Mouse (Mus musculus) frontal cortex, adult 2 months (tissue): ENCODE measurements around the gene Sh3tc1. TPM values are rescaled to one million over a fixed set of nuclear protein-coding genes. Genes with fewer than 3 reads are reported as not detected.

Source experiments
- DNase-seq, 2 experiments: peaks; one replicate each; pipeline ENCODE4 v3.0.0; 2022; ENCODE audit warnings: low spot score in 1 of 2; ENCODE audit errors: extremely low spot score in 1 of 2
- polyA plus RNA-seq: library from polyadenylated mRNA; depleted of rRNA; stranded (reverse); fragments of >200 nt; gene quantifications from 2 replicates; pipeline ENCODE4 v1.2.3, GENCODE M21; 2012; rRNA removed

The Sh3tc1 gene
- polyA plus RNA-seq = 1.1 and 1.6 TPM in 2 replicates

- DNase-seq = no peak
These were observed at the start of gene Sh3tc1 for GRCm38 (mm10) chr5:35739536-35740278. Gene Sh3tc1, minus strand, starts transcription at chr5:35739987.

GRCm38 (mm10) chr5:35788719-35789118 lies 48.9 kb upstream of the Sh3tc1 start:
- no peak for DNase-seq

- peak; percentile 63 to 80 for DNase-seq
These were observed 48.1 kb upstream of the Sh3tc1 start for GRCm38 (mm10) chr5:35787847-35788246.

- no peak for DNase-seq
These were observed 46.1 kb upstream of the Sh3tc1 start for GRCm38 (mm10) chr5:35785853-35786252.

DNA sequence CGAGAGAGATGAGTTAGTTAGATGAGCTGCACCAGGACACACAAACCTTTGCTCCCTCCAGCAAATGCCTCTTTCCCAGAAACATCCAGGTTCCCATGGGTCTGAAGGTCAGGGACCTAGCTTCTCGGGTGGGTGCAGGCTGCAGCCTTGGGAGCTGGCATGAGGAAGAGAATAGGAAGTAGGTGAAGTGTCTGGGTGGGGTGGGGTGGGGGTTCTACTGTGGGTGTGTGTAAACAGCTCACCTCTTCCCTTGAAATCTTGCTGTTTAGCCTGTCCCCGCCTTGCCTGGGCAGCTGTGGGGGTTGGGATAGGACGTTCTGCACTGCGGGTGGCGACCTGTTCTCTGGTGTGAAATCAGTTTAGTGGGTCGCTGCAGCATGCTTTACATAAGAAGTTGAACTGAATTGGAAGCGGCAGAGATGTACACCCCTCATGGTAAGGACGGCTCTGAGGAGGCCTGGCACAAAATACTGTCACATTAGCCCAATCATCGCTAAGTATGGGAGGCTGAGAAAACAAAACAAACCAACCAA lies 42.9 kb upstream of the Sh3tc1 start:
- DNase-seq = no peak

- DNase-seq = no peak
These were observed 41.3 kb upstream of the Sh3tc1 start for GRCm38 (mm10) chr5:35781116-35781515.

- DNase-seq = no peak
These were observed 34.3 kb upstream of the Sh3tc1 start for GRCm38 (mm10) chr5:35774137-35774424.

GRCm38 (mm10) chr5:35773274-35774136 lies 33.7 kb upstream of the Sh3tc1 start:
- no peak for DNase-seq

DNA sequence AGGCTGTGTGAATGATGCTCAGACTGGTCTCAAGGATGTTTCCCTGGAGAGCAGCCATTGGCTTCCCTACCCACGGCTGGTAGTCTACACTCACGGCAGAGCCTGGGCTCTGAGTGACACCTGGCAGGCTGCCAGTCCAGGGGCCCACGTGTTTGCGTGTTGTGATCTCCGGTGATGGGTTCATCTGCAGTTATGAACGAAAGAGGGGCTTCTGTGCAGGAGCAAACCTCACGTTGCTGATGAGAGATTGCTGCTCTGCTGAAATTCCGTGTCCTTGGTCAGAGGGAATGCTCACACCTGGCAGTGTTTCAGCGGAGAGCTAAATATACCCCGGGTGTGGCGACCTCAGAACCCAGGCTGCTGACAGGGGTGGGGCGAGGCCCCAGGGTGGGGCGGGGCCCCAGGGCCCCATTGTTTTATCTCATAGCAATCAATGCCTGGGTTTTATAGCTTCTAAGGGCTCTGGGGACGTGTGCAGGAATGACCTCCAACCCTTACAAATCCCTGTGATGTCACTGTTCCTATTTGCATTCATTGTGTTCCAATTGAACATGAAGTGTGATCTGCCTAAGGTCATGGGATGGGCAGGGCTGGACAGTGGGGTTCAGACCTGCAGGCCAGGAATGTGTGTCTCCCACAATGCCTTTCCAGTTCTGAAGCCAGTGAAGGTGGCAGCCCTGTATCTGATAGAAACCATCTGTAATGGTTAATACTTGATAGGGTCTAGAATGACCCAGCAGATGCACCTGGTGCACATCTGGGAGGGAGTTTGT lies 31.3 kb upstream of the Sh3tc1 start:
- peak in 1 of 2 experiments; percentile 56 for DNase-seq

- DNase-seq = no peak
These were observed 30.5 kb upstream of the Sh3tc1 start for GRCm38 (mm10) chr5:35770246-35770645.

- DNase-seq = no peak
These were observed 29.2 kb upstream of the Sh3tc1 start for GRCm38 (mm10) chr5:35768997-35769396.

- DNase-seq = no peak
These were observed 28.7 kb upstream of the Sh3tc1 start for GRCm38 (mm10) chr5:35768525-35768924.

DNA sequence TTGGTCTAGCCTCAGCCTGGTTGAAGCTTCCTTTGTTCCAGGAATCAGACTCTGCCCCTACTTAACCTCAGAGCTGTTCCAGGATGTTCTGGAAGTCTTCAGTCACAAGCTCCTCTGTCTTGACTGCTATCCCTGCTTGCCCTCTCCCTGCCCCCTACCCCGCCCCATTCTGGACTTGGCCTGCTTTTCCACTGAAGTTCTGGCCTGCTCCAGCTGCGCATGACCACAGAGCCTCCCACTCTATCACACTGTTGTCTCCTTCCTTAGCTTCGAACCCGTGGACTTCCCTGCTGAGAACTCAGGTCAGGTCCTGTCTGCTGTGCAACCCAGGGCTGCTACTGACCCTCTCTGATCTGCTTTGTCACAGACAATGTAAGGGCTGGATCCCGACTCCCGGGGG lies 26.1 kb upstream of the Sh3tc1 start:
- DNase-seq = no peak

DNA sequence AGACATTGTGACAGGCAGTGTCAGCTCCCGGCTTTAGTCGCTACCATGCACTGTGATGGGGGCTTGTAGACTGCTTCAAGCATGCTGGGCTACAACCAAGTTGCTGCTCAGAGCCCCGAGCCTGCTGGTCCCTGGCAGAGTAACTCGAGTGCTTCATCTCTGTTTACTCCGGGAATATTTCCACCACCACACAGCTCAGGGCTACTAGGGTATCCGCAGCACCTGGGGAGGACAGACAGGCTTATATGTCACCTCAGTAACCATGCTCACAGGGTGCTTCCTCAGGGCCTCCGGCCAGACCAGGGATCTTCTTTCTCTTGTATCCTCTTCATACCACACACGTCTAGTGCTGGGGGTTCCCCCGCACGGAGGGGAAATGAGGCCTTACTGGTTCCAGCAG lies 23.1 kb upstream of the Sh3tc1 start:
- DNase-seq = no peak

- peak in 1 of 2 experiments; percentile 51 for DNase-seq
These were observed 22.6 kb upstream of the Sh3tc1 start for GRCm38 (mm10) chr5:35762388-35762787.

- no peak for DNase-seq
These were observed 21.5 kb upstream of the Sh3tc1 start for GRCm38 (mm10) chr5:35761323-35761722.

GRCm38 (mm10) chr5:35758081-35759053 lies 18.6 kb upstream of the Sh3tc1 start:
- peak; percentile 46 to 77 for DNase-seq

DNA sequence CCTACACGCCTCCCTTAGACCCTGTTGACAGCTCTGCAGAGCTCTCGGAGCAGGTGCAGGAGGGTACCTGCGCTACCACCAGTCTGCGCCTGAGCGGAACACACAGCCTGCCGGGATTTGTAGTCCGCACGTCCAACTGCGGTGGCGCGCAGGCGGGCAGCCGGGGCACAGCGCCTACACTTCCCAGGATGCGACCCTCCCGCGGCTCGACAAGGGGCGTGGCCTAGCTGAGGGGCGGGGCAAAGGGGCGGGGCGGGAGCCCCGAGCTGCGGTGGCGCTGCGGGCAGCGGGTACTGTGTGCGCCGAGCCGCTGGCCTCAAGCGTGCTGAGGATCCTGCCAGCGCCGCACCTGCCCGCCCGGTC lies 17.8 kb upstream of the Sh3tc1 start, which contains the start of gene Ablim2:
Ablim2 (plus strand) TSS at position 242 of the 363 bp plus-strand sequence.
- DNase-seq = peak; percentile 91 to 97

DNA sequence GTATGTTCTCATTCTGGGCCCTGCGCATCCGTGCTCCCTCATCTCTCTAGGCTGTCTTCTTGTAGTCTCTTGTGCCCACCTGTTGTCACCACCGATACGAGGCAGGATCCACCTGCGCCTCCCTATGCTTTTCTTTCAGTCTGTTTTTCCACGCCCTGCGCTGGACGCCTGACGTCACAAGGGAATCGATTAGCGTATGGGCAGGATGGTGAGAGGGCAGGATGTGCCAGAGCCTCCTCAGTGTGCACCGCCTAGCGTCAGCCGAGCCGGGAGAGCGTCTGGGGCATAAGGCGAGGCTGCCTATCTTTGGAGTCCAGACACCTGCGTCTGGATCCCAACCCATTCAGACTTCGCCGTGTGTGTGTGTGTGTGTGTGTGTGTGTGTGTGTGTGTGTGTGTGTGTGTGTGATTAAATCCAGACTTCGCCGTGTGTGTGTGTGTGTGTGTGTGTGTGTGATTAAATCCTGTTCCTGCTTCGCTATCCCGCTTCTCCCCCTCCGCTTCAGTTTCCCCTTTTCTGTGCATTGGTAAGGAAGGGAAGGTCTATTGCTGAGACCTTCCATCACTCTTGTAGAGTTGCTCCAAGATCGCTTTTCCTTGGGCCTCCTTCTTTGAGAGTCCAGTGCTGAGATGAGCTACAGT lies 17.3 kb upstream of the Sh3tc1 start:
- DNase-seq = peak; percentile 80 to 85
